Mouse (Mus musculus): ENCODE data around the gene Cyb5d1. TPM values are rescaled to one million over a fixed set of nuclear protein-coding genes. Genes with fewer than 3 reads are reported as not detected.
"Not testable (repeated sequence)": the region's sequence is repeated elsewhere in the genome, so short reads cannot be mapped to it uniquely, and the experiment has no call there.

Gene Cyb5d1
- 5.1 and 9.1 TPM in 2 replicates for polyA plus RNA-seq (2011; ENCODE audit: insufficient read depth, insufficient read length, low replicate concordance, missing spikeins)

DNA sequence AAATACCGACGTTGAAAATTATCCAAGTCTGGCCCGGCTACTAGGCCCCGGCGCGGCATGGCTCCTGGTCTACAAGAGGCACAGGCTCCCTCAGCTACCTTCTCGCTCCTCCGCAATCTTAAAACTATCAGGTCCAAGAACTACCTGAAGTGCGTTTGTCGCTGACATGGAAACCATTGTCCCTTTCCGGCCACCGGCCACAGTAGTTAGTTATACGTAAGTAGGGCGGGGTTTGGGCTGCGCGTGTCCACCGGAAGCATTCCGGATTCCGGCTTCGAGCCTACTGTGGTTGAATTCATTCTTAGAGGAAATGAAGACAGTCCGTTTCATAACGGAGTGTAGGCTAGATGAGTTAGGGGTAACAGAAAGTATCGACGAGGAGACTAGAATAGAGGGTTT is at the start of gene Cyb5d1, which contains the start of gene Naa38:
Gene Cyb5d1, minus strand, starts transcription at position 397 of the 399 bp plus-strand sequence.
Gene Naa38, plus strand, starts transcription at position 253 of the 399 bp plus-strand sequence.
- H3K4me1 ChIP-seq (ENCODE audit: control insufficient read depth, insufficient read depth, low read length) = not testable (repeated sequence)
- under 1% methylated on average over 24 of the region's 24 CpGs for WGBS
- peak within 1 kb of the TSS; percentile 78 for H3K4me3 ChIP-seq (replicated peaks; ENCODE audit: control insufficient read depth, low read depth, low read length)
- TF ChIP-seq POLR2A (IDR thresholded peaks at IDR 0.05; ENCODE audit: borderline replicate concordance, control insufficient read depth, low read depth, low read length) = peak; percentile 22; the same call in 1 of the 2 replicates
- H3K27ac ChIP-seq (ENCODE audit: control insufficient read depth, insufficient read depth, low read depth, low read length, poor library complexity) = peak within 1 kb of the TSS; percentile 98

DNA sequence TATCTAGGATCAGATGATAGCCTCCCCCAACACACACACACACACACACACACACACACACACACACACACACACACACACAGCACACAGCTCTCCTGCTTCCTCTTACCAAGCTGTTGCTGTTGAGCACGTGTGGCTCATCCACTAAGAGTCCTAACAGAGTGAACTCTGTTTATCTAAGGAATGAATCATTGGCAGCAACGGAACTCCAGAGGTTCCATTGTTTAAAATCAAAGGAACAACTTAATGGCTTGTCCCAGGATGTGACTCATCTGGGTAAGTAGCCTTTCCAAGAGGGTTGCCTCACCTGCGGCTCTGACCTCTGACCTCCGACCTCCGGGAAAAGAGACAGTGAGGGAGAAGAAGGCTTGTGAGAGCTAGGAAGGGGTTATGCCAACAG is 47.9 kb upstream of the Cyb5d1 start:
- no peak for TF ChIP-seq CTCF (IDR thresholded peaks at IDR 0.05; ENCODE audit: control insufficient read depth, insufficient read depth, low read length)
- TF ChIP-seq POLR2A (IDR thresholded peaks at IDR 0.05; ENCODE audit: borderline replicate concordance, control insufficient read depth, low read depth, low read length) = no peak
- Histone ChIP-seq H3K4me3 (replicated peaks; ENCODE audit: control insufficient read depth, low read depth, low read length) (no peak overlapping the region), H3K4me1 (ENCODE audit: control insufficient read depth, insufficient read depth, low read length) (no peaks in the 10 kb centered on the region; the same call in 1 of the 2 replicates), H3K27ac (ENCODE audit: control insufficient read depth, insufficient read depth, low read depth, low read length, poor library complexity) (no peak overlapping the region)
- WGBS = 48% methylated on average over 5 of the region's 5 CpGs

DNA sequence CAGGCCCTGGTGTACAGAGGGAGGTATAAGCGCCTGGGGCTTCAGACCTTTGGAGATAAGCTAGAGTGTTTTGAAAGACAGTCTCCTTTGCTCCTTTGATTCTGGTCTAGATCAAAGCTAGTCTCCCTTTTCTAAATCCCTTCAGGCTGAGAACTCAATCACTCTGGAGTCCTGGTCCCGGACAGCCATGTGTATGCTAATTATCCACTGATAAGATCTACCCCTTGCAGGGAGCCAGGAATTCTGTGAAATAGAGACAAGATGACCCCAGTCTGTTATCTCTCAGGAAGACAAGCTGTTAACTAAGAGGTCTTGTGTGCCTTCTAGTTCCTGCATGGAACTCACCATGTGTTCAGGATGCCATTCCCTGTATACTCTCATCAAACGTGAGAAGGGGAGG is 41.9 kb upstream of the Cyb5d1 start:
- H3K4me3 ChIP-seq (replicated peaks; ENCODE audit: control insufficient read depth, low read depth, low read length) = no peak overlapping the region
- H3K4me1 ChIP-seq (ENCODE audit: control insufficient read depth, insufficient read depth, low read length) = no peaks in the 10 kb centered on the region; the same call in 1 of the 2 replicates
- TF ChIP-seq CTCF (IDR thresholded peaks at IDR 0.05; ENCODE audit: control insufficient read depth, insufficient read depth, low read length) (no peak), POLR2A (IDR thresholded peaks at IDR 0.05; ENCODE audit: borderline replicate concordance, control insufficient read depth, low read depth, low read length) (no peak)
- H3K27ac ChIP-seq (ENCODE audit: control insufficient read depth, insufficient read depth, low read depth, low read length, poor library complexity) = no peak overlapping the region
- 74% methylated on average over 3 of the region's 3 CpGs for WGBS

DNA sequence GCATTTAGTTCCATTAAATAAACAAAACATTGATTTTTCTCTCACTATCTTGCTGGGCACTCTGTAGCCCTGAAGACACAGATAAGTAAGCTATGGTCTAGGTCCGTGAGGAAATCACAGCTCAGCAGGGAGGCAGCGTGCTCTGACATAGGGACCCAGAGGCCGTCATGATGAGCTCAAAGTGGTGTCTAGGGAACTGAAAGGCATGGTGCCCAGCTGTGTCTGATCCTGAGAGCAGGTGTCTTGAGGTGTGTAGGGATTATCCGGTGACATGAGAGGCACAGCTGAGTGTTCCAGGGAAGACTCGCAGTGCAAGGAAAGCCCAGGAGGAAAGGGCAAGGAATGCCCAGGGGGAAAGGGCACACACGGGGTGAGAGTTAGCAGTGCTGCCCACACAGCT is 37.8 kb upstream of the Cyb5d1 start:
- no peak overlapping the region for H3K27ac ChIP-seq (ENCODE audit: control insufficient read depth, insufficient read depth, low read depth, low read length, poor library complexity)

GRCm38 (mm10) chr11:69432640-69432982 is 37.2 kb upstream of the Cyb5d1 start:
- WGBS = 68% methylated on average over 11 of the region's 11 CpGs
- Histone ChIP-seq H3K27ac (ENCODE audit: control insufficient read depth, insufficient read depth, low read depth, low read length, poor library complexity) (no peak overlapping the region), H3K4me1 (ENCODE audit: control insufficient read depth, insufficient read depth, low read length) (peaks cover 3% of the 10 kb centered on the region; the same call in 1 of the 2 replicates), H3K4me3 (replicated peaks; ENCODE audit: control insufficient read depth, low read depth, low read length) (no peak overlapping the region)
- TF ChIP-seq POLR2A (IDR thresholded peaks at IDR 0.05; ENCODE audit: borderline replicate concordance, control insufficient read depth, low read depth, low read length) (no peak), CTCF (IDR thresholded peaks at IDR 0.05; ENCODE audit: control insufficient read depth, insufficient read depth, low read length) (no peak)

More for the DNA sequence above, 37.8 kb upstream of the Cyb5d1 start:
- H3K4me3 ChIP-seq (replicated peaks; ENCODE audit: control insufficient read depth, low read depth, low read length) = no peak overlapping the region
- no peak for TF ChIP-seq POLR2A (IDR thresholded peaks at IDR 0.05; ENCODE audit: borderline replicate concordance, control insufficient read depth, low read depth, low read length)
- TF ChIP-seq CTCF (IDR thresholded peaks at IDR 0.05; ENCODE audit: control insufficient read depth, insufficient read depth, low read length) = no peak
- 77% methylated on average over 6 of the region's 6 CpGs for WGBS
- H3K4me1 ChIP-seq (ENCODE audit: control insufficient read depth, insufficient read depth, low read length) = peaks cover 3% of the 10 kb centered on the region; the same call in 1 of the 2 replicates

GRCm38 (mm10) chr11:69431829-69432639 is 36.6 kb upstream of the Cyb5d1 start:
- peaks cover 3% of the 10 kb centered on the region; the same call in 1 of the 2 replicates for H3K4me1 ChIP-seq (ENCODE audit: control insufficient read depth, insufficient read depth, low read length)
- H3K4me3 ChIP-seq (replicated peaks; ENCODE audit: control insufficient read depth, low read depth, low read length) = no peak overlapping the region
- 24% methylated on average over 11 of the region's 11 CpGs for WGBS
- TF ChIP-seq POLR2A (IDR thresholded peaks at IDR 0.05; ENCODE audit: borderline replicate concordance, control insufficient read depth, low read depth, low read length) (no peak), CTCF (IDR thresholded peaks at IDR 0.05; ENCODE audit: control insufficient read depth, insufficient read depth, low read length) (peak; percentile 75)
- no peak overlapping the region for H3K27ac ChIP-seq (ENCODE audit: control insufficient read depth, insufficient read depth, low read depth, low read length, poor library complexity)

DNA sequence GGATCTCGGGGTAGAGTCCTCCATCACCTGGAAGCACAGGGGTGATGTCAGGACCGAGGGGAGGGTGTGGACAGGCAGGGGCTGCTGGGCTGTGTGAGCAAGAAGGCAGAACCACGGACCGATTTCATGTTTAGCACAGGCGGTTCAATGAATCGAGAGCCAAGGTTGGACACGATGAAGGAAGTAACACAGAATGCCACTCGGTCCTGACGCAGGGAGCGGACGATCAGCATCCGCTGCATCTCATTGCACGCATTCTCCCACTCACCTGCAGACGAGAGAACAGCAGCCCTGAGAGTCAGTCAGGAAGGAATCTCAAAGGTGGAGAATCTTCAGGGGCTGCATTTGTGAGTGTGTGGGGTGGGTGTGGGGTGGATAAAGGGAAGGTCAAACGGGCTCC is 35.2 kb upstream of the Cyb5d1 start:
- Histone ChIP-seq H3K4me1 (ENCODE audit: control insufficient read depth, insufficient read depth, low read length) (peaks cover 3% of the 10 kb centered on the region; the same call in 1 of the 2 replicates), H3K27ac (ENCODE audit: control insufficient read depth, insufficient read depth, low read depth, low read length, poor library complexity) (no peak overlapping the region), H3K4me3 (replicated peaks; ENCODE audit: control insufficient read depth, low read depth, low read length) (no peak overlapping the region)
- WGBS = 84% methylated on average over 15 of the region's 15 CpGs
- TF ChIP-seq CTCF (IDR thresholded peaks at IDR 0.05; ENCODE audit: control insufficient read depth, insufficient read depth, low read length) (no peak), POLR2A (IDR thresholded peaks at IDR 0.05; ENCODE audit: borderline replicate concordance, control insufficient read depth, low read depth, low read length) (no peak)

DNA sequence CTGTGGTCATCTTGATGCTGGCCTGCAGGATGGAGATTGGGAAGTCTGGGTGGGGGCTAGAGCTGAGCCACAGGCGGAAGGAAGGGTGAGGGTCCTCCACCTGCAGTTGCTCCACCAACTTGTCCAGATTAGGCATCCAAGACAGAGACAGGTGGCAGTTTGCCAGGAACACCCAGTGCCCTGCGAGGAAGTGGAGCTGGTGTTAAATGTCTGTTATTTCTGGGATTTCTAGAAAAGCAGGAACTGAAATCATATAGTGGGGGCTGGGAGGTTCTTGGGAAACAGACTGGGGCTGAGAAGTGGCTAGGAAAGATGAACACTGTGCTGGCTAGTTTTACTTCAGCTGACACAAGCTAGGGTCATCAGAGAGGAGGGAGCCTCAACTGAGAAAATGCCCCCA is 33.9 kb upstream of the Cyb5d1 start:
- Histone ChIP-seq H3K27ac (ENCODE audit: control insufficient read depth, insufficient read depth, low read depth, low read length, poor library complexity) (no peak overlapping the region; the same call in 1 of the 2 replicates), H3K4me1 (ENCODE audit: control insufficient read depth, insufficient read depth, low read length) (peaks cover 3% of the 10 kb centered on the region; the same call in 1 of the 2 replicates), H3K4me3 (replicated peaks; ENCODE audit: control insufficient read depth, low read depth, low read length) (no peak overlapping the region)
- 7% methylated on average over 2 of the region's 2 CpGs for WGBS
- TF ChIP-seq POLR2A (IDR thresholded peaks at IDR 0.05; ENCODE audit: borderline replicate concordance, control insufficient read depth, low read depth, low read length) (no peak), CTCF (IDR thresholded peaks at IDR 0.05; ENCODE audit: control insufficient read depth, insufficient read depth, low read length) (no peak)

Data from bone marrow, adult 2 months (tissue).